Mouse (Mus musculus): ENCODE data around the gene Pum2. TPM values are rescaled to one million over a fixed set of nuclear protein-coding genes. Genes with fewer than 3 reads are reported as not detected.

Gene Pum2
- polyA plus RNA-seq, 1 experiment: 65.1 TPM

GRCm38 (mm10) chr12:8673121-8673973 is 587 bp upstream of the Pum2 start:
- no peak for TF ChIP-seq POLR2A (IDR thresholded peaks at IDR 0.05; ENCODE audit: borderline replicate concordance, insufficient read depth, low read length)
- no peak for TF ChIP-seq CTCF (IDR thresholded peaks at IDR 0.05; ENCODE audit: borderline replicate concordance, insufficient read depth, low read depth, low read length)
- H3K27ac ChIP-seq (ENCODE audit: insufficient read depth, low read length): peak overlapping the region; percentile 94
- 39% methylated on average over 17 of the region's 17 CpGs for WGBS
- no peak for DNase-seq
- H3K27me3 ChIP-seq (ENCODE audit: control insufficient read depth, insufficient read depth, low read length): no peaks in the 10 kb centered on the region
- H3K4me1 ChIP-seq (ENCODE audit: control insufficient read depth, insufficient read depth, low read length): no peaks in the 10 kb centered on the region; the same call in 1 of the 2 replicates
- H3K4me3 ChIP-seq (replicated peaks; ENCODE audit: insufficient read depth, low read depth, low read length): peak overlapping the region; percentile 92

- under 1% methylated on average over 51 of the region's 62 CpGs for WGBS
- H3K4me3 ChIP-seq (replicated peaks; ENCODE audit: insufficient read depth, low read depth, low read length): peak overlapping the region; percentile 74
- TF ChIP-seq POLR2A (IDR thresholded peaks at IDR 0.05; ENCODE audit: borderline replicate concordance, insufficient read depth, low read length) (0 out of 2 replicates have a peak, but pooled peaks have one; percentile 1), CTCF (IDR thresholded peaks at IDR 0.05; ENCODE audit: borderline replicate concordance, insufficient read depth, low read depth, low read length) (no peak)
- no peaks in the 10 kb centered on the region for H3K27me3 ChIP-seq (ENCODE audit: control insufficient read depth, insufficient read depth, low read length)
- H3K27ac ChIP-seq (ENCODE audit: insufficient read depth, low read length): peak overlapping the region; percentile 66
- no peak for DNase-seq
- no peaks in the 10 kb centered on the region; the same call in 1 of the 2 replicates for H3K4me1 ChIP-seq (ENCODE audit: control insufficient read depth, insufficient read depth, low read length)
Observed at GRCm38 (mm10) chr12:8674377-8674864, 487 bp downstream of the Pum2 start.

GRCm38 (mm10) chr12:8674891-8675341 is 982 bp downstream of the Pum2 start:
- TF ChIP-seq CTCF (IDR thresholded peaks at IDR 0.05; ENCODE audit: borderline replicate concordance, insufficient read depth, low read depth, low read length): no peak
- no peak for TF ChIP-seq POLR2A (IDR thresholded peaks at IDR 0.05; ENCODE audit: borderline replicate concordance, insufficient read depth, low read length)
- Histone ChIP-seq H3K27ac (ENCODE audit: insufficient read depth, low read length) (no peak overlapping the region), H3K4me3 (replicated peaks; ENCODE audit: insufficient read depth, low read depth, low read length) (peak overlapping the region; percentile 74), H3K27me3 (ENCODE audit: control insufficient read depth, insufficient read depth, low read length) (no peaks in the 10 kb centered on the region), H3K4me1 (ENCODE audit: control insufficient read depth, insufficient read depth, low read length) (no peaks in the 10 kb centered on the region; the same call in 1 of the 2 replicates)
- DNase-seq: no peak
- WGBS: 0% methylated on average over 20 of the region's 20 CpGs

- WGBS: 2% methylated on average over 7 of the region's 7 CpGs
- Histone ChIP-seq H3K4me1 (ENCODE audit: control insufficient read depth, insufficient read depth, low read length) (no peaks in the 10 kb centered on the region; the same call in 1 of the 2 replicates), H3K4me3 (replicated peaks; ENCODE audit: insufficient read depth, low read depth, low read length) (peak overlapping the region; percentile 20), H3K27ac (ENCODE audit: insufficient read depth, low read length) (no peak overlapping the region), H3K27me3 (ENCODE audit: control insufficient read depth, insufficient read depth, low read length) (no peaks in the 10 kb centered on the region)
- peak in 1 of 2 experiments; percentile 11 for DNase-seq
- TF ChIP-seq CTCF (IDR thresholded peaks at IDR 0.05; ENCODE audit: borderline replicate concordance, insufficient read depth, low read depth, low read length): no peak
- TF ChIP-seq POLR2A (IDR thresholded peaks at IDR 0.05; ENCODE audit: borderline replicate concordance, insufficient read depth, low read length): no peak
Observed at GRCm38 (mm10) chr12:8675361-8675760, 1.4 kb downstream of the Pum2 start.

GRCm38 (mm10) chr12:8676341-8676740 is 2.4 kb downstream of the Pum2 start:
- no peaks in the 10 kb centered on the region for H3K27me3 ChIP-seq (ENCODE audit: control insufficient read depth, insufficient read depth, low read length)
- H3K4me1 ChIP-seq (ENCODE audit: control insufficient read depth, insufficient read depth, low read length): no peaks in the 10 kb centered on the region; the same call in 1 of the 2 replicates
- 25% methylated on average over 6 of the region's 6 CpGs for WGBS
- H3K4me3 ChIP-seq (replicated peaks; ENCODE audit: insufficient read depth, low read depth, low read length): no peak overlapping the region
- TF ChIP-seq POLR2A (IDR thresholded peaks at IDR 0.05; ENCODE audit: borderline replicate concordance, insufficient read depth, low read length): no peak
- TF ChIP-seq CTCF (IDR thresholded peaks at IDR 0.05; ENCODE audit: borderline replicate concordance, insufficient read depth, low read depth, low read length): no peak
- no peak overlapping the region for H3K27ac ChIP-seq (ENCODE audit: insufficient read depth, low read length)
- no peak for DNase-seq

GRCm38 (mm10) chr12:8677926-8678325 is 4.0 kb downstream of the Pum2 start:
- no peak for TF ChIP-seq CTCF (IDR thresholded peaks at IDR 0.05; ENCODE audit: borderline replicate concordance, insufficient read depth, low read depth, low read length)
- TF ChIP-seq POLR2A (IDR thresholded peaks at IDR 0.05; ENCODE audit: borderline replicate concordance, insufficient read depth, low read length): no peak
- no peak overlapping the region for H3K27ac ChIP-seq (ENCODE audit: insufficient read depth, low read length)
- no peak overlapping the region for H3K4me3 ChIP-seq (replicated peaks; ENCODE audit: insufficient read depth, low read depth, low read length)
- H3K27me3 ChIP-seq (ENCODE audit: control insufficient read depth, insufficient read depth, low read length): no peaks in the 10 kb centered on the region
- H3K4me1 ChIP-seq (ENCODE audit: control insufficient read depth, insufficient read depth, low read length): no peaks in the 10 kb centered on the region; the same call in 1 of the 2 replicates
- DNase-seq: no peak

- no peak for TF ChIP-seq POLR2A (IDR thresholded peaks at IDR 0.05; ENCODE audit: borderline replicate concordance, insufficient read depth, low read length)
- TF ChIP-seq CTCF (IDR thresholded peaks at IDR 0.05; ENCODE audit: borderline replicate concordance, insufficient read depth, low read depth, low read length): no peak
- WGBS: 46% methylated on average over 1 of the region's 1 CpGs
- Histone ChIP-seq H3K4me3 (replicated peaks; ENCODE audit: insufficient read depth, low read depth, low read length) (no peak overlapping the region), H3K4me1 (ENCODE audit: control insufficient read depth, insufficient read depth, low read length) (no peaks in the 10 kb centered on the region), H3K27ac (ENCODE audit: insufficient read depth, low read length) (no peak overlapping the region), H3K27me3 (ENCODE audit: control insufficient read depth, insufficient read depth, low read length) (no peaks in the 10 kb centered on the region)
- DNase-seq: no peak
Observed at GRCm38 (mm10) chr12:8684200-8684599, 10.3 kb downstream of the Pum2 start.
